Mouse (Mus musculus): ENCODE data around the gene AC131692.1.
"Not testable (repeated sequence)": the region's sequence is repeated elsewhere in the genome, so short reads cannot be mapped to it uniquely, and the experiment has no call there.

AC131692.1 gene

DNA sequence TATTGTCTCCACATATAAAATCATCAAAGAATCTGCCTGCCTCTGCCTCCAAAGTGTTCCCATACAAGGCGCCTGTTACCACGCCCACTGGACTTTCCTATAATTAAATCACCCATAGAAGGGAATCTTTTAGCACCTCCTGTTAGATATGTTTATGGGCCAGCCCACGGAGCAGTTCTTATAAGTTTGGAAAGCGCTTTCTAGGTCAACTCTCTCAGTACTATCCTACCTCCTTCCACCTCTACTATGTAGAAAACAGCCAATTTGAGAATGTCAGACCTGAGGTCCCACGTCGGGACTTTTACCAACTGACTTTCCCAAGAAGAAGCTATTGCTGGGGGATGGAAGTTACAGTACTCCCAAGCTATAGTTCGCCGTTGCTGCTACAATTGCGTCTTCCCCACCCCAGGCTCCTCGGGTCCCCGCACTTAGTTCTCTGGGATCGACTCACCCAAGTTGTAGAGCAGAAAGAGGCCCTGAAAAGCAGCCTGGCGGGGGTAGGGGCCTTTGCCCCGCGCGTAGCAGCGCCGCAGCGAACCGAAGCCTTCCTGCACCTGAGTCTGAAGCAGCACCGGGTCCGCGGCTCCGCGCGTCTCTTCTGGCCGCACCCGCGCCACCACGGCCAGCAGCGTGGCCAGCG lies 23.2 kb downstream of the AC131692.1 start:
- DNase-seq (ENCODE audit: low read depth): no peak

DNA sequence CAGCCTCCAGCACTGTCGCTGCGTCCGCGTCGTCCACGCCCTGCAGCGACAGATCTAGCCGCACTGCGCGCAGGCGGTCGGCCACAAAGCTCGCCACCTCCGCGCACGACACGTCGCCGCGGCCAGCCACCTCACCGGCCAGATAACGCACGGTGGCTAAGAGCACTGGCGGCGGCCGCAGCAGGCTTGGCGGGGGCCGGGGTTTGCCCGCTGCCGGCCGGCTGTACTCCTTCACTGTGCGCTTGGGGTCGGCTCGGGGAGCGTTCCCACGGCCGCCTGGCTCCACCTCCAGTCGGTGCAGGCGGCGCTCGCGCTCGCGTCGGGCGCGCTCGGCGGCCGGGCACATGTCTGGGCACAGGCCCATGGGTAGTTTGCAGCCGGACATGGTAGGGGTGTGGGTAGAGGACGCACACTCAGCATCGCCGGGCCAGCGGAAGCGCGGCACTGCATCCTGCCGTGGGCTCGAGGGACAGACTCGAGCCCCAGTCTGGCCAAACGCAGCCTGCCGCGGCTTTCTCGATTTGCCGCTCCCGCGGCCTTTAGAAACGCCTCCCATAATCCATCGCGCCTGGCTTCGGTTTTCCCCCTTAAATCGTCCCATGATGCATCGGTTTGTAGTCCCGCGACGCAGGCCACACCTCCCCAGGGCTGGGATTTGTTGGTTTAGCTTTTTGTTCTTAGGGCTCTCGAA lies 23.9 kb downstream of the AC131692.1 start, which contains the start of gene Sac3d1:
Gene Sac3d1 (minus strand): TSS at position 665 of the 691 bp plus-strand sequence.
- peak; percentile 93 for DNase-seq (ENCODE audit: low read depth)

DNA sequence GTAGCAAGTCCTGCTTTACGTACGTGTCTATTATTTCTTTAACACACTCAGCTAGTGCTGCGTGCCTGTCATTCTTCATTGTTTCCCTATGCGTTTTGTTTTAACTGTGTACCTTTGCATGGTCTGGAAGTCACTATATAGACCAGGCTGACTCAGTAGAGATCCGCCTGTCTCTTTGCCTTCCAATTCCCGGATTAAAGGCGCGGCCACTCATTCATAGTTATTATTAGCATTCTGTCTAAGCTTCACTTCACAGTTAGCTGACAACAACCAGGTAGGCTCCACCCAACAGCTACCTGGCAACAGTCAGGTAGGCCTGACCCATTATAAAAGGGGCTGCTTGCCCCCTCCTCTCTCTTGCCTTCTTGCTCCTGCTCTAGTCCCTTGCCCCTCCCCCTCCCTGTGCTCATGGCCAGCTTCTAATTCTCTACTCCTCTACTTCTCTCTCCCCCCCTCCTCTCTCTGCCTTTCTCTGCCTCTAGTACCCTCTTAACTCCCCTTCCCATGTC lies 24.5 kb downstream of the AC131692.1 start:
- no peak for DNase-seq (ENCODE audit: low read depth)

DNA sequence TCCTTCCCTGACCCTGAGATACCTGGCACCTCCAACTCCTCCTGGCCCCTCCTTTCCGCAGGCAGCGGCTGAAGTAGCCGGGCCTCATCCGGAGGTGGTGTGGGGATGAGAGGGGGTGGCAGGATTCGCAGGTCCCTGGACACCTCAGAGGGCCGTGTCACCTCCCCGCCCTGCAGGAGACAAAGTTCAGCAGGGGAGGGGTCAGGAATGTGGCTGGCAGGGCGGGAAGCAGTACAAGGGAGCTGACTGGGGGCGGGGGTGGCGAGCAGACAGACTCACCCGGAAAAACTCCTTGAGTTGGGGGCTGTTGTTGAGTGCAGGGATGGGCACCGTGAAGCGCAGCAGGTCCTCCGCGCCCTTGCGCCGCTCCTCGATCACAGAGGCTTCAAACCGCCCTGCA lies 27.5 kb downstream of the AC131692.1 start:
- no peak for DNase-seq (ENCODE audit: low read depth)

DNA sequence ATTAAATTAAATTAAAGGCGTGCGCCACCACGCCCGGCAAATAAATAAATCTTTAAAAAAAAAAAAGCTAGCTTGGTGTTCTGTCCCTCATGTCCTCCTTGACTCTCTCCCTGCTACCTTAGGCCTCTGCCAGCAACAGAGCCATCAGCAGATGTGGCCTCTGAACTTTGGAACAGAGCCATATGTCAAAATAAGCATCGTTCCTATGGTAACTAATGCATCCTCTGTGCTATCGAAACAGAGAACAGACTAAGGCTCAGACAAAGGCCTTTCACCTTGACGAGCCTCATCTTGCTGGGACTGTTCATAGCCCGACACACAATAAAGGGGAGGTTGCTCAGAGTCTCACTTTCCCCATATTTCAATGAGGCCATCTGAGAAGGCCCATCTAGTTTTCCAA lies 29.1 kb downstream of the AC131692.1 start:
- no peak for DNase-seq (ENCODE audit: low read depth)

DNA sequence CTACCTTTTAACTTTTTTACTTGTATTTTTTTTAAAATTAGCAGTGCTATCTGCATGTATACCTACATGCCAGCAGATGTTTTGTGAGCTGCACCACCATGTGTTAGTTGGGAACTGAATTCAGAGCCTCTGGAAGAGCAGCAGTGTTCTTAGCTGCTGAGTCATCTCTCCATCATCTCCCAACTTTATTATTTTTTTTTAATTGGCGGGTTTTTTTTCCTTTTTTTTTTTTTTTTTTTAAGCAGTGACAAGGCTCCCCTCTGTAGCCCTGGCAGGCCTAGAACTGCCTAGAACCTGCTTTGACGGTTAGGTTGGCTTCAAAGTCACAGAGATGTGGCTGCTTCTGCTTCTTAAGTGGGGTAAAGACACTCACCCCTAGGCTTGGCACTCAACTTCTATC lies 30.7 kb downstream of the AC131692.1 start:
- no peak for DNase-seq (ENCODE audit: low read depth)

DNA sequence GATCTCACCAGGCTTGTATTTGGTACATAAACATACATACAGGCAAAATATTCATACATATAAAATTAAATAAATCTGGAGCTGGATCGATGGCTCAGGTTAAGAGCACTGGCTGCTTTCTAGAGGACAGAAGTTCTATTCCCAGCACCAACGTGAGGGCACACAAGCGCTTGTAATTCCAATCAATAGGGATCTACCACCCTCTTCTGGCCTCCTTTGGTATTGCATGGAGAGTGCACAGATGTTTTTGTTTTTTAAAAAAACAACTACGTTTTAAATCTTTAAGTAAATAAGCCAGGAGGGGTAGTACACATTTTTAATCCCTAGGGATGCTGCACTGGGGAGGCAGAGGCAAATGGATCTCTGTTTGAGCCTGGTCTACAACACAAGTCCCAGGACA lies 32.1 kb downstream of the AC131692.1 start:
- peak; percentile 90 for DNase-seq (ENCODE audit: low read depth)

DNA sequence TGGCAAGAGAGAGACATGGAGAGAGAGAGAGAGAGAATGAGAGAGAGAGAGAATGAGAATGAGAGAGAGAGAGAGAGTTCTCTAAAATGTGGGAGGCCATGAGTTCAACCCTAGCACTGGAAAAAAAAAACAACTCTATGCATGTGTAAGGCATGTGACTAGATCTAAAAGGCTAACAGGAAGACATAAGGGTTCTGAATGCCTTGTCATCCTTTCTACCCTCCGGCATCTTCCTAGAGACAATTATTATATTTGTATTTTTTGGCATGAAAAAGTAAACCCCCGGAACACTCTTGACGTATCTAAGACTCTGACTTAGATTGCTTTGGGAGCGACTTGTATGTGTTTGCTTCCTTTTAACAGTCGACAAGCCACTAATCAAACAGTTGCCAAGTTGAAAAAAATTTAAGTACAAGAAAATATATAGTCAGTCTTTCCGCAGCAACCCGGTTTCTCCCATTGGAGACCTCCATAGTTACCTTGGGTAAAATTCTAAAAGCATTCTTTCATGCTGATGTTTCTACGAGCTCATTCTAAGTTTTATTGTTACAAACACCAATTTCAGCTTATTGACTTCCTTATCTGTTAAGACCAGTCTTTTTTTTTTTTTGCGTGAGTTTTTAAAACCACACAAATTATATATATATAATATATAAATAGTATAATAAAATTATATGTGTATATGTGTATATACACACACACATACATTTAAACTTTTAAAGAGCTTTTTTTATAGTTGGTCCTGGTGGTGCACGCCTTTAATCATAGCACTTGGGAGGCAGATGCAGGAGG lies 32.8 kb downstream of the AC131692.1 start:
- DNase-seq (ENCODE audit: low read depth): peak; percentile 32

DNA sequence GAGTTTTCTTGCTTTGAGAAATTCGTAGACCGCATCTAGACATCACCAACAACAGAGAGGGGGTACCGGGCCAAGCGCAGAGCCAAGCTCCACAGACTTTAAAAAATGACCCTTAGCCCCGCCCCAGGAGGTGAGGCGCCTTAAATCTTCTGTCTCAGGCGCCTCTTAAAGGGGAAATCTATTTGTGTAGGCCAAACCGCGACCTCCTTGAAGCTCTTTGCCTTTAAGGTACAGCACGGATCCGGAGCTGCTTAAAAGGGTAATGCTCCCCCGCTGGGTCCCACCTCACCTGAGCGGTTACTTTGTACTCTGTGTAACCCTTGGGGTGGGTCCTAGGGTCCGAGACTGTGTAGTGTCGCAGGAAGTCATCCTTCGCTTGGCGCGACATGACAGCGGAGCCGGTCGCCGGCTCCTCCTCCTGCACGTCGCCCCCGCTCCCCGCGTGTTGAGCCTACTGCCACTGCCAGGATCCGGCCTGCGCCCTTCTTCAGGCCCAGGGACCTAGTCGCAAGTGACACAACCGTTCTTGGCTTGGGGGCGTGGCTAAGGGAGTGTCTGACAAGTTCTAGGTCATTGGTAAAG lies 33.6 kb downstream of the AC131692.1 start, which contains the start of gene Snx15:
Gene Snx15 (minus strand): TSS at position 545 of the 582 bp plus-strand sequence.
- DNase-seq (ENCODE audit: low read depth): peak; percentile 98

DNA sequence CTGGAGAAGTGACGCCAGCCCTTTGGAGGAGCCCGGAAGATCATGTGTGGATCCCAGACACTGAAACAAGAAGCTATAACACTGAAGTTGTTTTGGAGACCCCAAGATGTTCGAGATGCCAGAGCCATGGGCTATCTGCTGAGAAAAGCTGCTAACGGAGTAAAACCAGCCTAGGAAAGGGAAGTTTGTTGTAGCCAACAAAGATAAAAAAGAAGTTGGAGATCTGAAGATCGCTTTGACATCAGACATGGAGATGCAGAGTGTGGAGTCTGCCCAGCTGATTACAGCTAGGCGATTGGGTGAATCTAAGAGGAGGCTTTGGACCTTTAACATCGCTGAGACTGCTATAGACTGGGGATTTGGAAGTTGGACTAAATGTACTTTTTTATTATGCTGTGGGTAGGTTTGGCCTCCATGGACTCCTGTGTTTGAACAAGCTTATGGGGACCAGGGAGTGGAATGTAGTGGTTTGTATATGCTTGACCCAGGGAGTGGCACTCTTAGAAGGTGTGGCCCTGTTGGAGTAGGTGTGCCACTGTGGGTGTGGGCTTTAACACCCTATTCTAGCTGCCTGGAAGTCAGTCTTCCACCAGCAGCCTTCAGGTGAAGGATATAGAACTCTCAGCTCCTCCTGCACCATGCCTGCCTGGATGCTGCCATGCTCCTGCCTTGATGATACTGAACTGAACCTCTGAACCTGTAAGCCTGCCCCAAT lies 36.4 kb downstream of the AC131692.1 start:
- DNase-seq (ENCODE audit: low read depth): not testable (repeated sequence)

DNA sequence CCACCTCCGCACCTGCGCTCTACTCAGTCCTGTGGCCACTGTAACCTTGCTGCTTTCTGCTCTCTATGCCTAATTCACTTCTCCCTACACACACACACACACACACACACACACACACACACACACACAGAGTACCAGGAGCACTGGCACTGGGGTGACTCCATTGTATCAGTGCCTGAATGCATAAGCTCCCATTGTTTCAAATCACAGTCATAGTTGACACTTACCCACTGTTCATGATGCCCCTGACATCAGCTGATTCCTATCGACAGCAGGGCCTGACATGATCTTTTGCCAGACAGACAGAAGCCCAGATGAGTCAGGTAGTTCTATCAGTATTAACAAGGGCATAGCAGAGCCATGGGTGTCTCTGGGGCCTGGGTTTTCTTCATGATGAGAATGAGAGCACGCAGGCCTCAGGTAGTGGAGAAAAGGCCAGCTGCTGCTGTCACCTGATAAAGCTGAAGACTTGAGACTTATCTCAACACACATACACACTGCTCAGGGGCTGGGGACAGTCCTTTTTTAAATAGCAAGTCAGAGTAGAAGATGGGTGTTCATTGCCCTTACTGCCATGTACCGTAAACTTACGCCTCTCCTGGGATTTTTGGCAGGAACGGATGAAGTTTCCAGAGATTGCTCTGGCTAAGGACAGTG lies 38.1 kb downstream of the AC131692.1 start:
- DNase-seq (ENCODE audit: low read depth): no peak

DNA sequence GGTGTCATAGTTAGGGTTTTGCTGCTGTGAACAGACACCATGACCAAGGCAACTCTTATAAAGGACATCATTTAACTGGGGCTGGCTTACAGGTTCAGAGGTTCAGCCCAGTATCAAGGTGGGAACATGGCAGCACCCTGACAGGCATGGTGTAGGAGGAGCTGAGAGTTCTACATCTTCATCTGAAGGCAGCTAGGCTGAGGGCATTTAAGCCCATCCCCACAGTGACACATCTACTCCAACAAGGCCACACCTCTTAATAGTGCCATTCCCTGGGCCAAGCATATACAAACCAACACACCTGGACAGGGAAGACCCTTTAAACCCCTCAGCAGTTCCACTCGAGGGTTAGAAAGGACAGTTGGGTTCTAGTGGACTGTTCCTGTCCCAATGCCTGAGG lies 39.0 kb downstream of the AC131692.1 start:
- not testable (repeated sequence) for DNase-seq (ENCODE audit: low read depth)

DNA sequence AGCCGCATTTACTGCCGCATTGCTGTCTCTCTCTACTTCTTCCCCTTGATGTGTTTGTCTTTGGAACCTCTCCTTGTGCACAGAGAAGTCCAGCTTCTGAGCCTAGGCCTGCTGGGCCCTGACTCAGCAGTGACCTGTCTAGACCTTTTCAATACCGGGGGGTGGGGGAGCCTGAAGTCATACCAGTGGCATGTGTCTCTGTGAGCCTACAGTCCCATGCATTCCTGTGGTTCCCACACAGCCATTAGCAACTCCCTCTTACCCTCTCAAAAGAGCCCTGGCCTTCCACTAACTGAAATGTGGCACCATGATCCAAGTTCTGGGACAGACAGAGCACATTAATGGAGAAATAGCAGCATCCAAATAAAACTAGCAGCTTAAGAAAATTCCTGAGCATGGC lies 42.2 kb downstream of the AC131692.1 start:
- no peak for DNase-seq (ENCODE audit: low read depth)

DNA sequence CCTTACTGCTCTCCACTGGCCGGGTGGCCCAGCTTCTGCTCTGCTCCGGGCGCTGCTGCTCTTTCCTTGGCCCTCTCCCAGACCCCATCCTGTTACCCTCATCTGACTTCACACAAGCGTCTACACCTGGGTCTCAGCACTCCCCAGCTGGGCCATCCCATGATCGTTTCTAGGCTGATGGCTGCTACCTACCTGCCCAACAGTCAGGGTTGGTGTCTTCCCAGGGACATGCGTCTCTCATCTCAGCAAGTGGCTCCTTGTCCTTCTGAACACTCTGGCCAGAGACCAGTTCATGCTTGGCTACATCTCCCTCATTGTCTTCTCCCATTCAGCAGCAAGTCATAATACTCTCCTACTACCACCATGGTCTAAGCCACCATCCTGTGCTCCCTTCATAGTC lies 45.5 kb downstream of the AC131692.1 start:
- peak; percentile 30 for DNase-seq (ENCODE audit: low read depth)

DNA sequence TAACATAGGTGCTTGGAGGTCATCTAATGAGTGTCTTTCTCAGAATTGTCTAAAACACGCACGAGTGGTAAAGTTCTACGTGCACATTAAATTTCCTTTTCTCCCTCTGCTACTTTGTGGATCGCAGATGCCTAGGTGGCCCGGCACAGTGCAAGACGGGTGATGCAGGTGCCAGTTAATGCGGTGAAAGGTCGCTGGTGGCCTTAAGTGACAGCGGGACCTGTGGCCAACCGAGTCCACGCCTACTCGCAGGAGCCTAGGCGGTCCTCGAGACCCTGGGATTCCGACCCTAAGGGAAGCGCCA lies 46.1 kb downstream of the AC131692.1 start:
- no peak for DNase-seq (ENCODE audit: low read depth)

DNA sequence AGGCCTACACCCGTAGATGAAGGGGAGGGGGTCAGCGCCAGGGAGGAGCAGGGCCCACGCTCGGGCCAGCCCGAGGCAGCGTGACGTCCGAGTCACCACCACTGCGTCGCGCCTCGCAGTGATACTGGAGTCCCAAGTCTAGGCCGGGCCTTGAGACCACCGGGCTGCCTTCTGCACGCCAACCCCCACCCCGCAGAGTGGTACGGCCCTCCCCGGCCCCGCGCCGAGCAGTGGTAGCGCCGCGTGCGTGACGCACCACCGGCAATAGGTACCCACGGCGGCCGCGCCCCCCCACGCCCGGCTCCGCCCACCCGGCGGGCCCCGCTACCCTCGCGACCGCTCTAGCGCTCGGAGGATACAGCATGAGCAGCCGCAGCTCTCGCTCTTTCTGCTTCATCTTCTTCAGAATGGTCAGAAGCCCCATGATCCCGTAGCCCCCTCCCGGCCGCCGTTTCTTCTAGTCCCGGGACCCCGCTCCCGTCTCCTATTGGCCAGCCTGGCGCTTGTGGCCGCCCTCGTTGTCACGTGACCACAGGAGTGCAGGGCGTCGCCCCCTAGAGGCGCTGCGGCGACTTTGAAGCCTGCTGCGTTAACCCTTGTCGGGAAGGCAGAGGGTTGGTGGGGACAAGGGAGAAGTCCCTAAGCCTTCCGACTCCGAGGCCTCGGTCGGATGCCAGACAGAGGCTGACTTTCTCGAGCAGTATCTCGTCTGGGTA lies 46.6 kb downstream of the AC131692.1 start, which contains the start of gene Batf2:
Gene Batf2 (plus strand): TSS at position 306 of the 716 bp plus-strand sequence.
- peak; percentile 97 for DNase-seq (ENCODE audit: low read depth)

DNA sequence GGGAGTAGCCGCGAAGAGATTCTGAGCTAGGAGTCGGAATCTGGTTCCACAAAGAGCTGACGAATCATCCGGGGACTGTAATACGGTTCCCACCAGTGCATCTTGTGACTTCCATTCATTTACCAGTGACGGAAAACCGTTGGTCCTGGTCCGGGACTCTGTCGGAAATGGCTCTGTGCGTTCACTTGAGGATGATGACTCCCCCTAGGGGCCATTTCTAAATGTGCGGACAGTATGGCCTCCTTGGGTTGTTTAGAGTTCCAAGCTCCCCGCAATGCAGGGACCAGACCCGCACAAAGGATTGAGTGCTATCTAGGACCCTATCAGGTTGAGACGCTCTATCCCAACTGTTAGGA lies 47.2 kb downstream of the AC131692.1 start, which contains the start of gene Arl2:
Gene Arl2 (minus strand): TSS at position 155 of the 356 bp plus-strand sequence.
- DNase-seq (ENCODE audit: low read depth): peak; percentile 94

DNA sequence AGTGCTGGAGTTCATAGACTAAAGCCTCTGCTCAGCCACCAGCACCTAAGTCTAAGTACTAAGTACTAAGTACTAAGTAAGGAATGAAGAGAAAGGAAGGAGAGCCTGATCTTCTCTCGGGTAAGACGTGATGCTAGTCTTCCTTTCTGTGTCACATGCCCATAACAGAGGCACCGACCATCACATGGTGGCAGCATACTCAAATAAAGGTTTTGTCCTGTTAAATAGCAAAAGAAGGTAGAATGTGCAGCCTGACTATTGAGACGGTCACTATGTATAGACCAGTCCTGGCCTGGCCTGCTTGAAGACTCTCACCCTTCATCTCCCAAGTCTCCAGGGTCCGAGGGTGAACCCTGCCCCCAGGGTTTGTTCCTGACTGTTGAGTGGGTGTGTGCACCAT lies 50.6 kb downstream of the AC131692.1 start:
- no peak for DNase-seq (ENCODE audit: low read depth)

All from naive thymus-derived CD4-positive, alpha-beta T cell, adult 2 months (primary cell).